Comparison of ENCODE assay signal across 8 mouse cellular contexts in the genomic region with DNA sequence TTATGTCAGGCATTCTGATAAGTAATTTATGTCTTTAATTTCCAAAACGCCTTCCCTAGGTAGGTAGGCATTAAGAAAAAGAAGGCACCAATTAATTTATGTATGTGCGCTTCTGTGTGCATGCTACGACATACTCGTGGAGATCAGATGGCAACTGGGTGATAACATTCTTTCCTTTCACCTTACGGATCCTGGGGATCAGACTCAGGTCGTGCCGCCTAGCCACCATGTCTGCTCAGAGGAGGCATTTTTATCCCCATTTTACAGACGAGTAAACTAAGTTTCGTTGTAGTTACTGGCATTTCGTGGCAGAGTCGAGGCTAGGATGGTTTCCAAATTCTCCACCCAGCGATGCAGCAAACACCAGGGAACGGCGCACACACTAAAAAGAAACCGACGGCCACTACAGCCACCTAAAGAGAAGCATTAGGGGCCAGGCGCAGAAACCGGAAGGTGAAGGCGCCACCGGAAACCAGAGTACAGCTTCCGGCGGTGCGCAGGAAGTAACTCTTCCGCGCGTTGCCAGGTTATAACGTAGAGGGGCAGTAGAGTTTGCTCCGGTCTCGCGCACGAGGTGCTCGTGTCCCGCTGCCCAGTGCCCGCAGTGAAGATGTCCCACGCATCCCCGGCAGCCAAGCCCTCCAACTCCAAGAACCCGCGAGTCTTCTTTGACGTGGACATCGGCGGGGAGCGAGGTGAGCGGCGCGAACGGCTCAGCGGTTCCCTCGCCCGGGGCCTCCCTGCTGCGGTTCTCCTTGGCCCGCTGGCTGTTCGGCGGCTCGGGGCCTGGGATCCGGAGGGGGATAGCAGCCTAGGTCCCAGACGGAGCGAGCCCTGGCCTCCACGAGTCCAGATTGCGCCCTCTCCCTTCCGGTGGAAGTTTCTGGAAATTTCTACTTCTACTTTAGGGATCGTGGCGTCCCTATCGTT. TPM values are rescaled to one million over a fixed set of nuclear protein-coding genes. Genes with fewer than 3 reads are reported as not detected.
DNase-seq lines count a peak whose midpoint lies in the region; ATAC-seq and TF ChIP-seq lines count a peak whose summit lies in the region.

Ppid (plus strand) TSS at position 480 of the 930 bp plus-strand sequence.

- peak within 1 kb of the TSS; percentile 98 for H3K4me3 ChIP-seq in ES-Bruce4 (ENCODE audit: low read depth, low read length)
- peak within 1 kb of the TSS; percentile 88 for H3K4me3 ChIP-seq in forebrain, embryonic 12.5 days (replicated peaks)
- peak within 1 kb of the TSS; percentile 68 for H3K4me3 ChIP-seq in lung, adult 2 months (replicated peaks; ENCODE audit: extremely low read depth, low read depth, low read length)
- H3K4me3 ChIP-seq in olfactory bulb, adult 2 months (ENCODE audit: insufficient read depth, low read depth, low read length), result peak within 1 kb of the TSS; percentile 88
- peak within 1 kb of the TSS; percentile 98 for H3K4me3 ChIP-seq in thymus, adult 2 months (ENCODE audit: control insufficient read depth, insufficient read depth, low read length)

- H3K9me3 ChIP-seq in ES-Bruce4 (replicated peaks; ENCODE audit: control insufficient read depth, insufficient read depth, low read length, poor library complexity, severe bottlenecking), result no peaks in the 10 kb centered on the region
- no peaks in the 10 kb centered on the region for H3K9me3 ChIP-seq in forebrain, embryonic 12.5 days

- DNase-seq in c-Kit-positive CD71-positive TER-119-positive erythroid progenitor cells, embryonic 14.5 days (ENCODE audit: low spot score), result peak; percentile 82
- DNase-seq in heart, postnatal 10 days, result peak; percentile 81 to 83
- DNase-seq in large intestine, adult 2 months (ENCODE audit: low read depth, low spot score), result peak; percentile 50
- peak; percentile 70 for DNase-seq in lung, adult 2 months
- DNase-seq in thymus, adult 2 months, result peak; percentile 74

- H3K27me3 ChIP-seq in ES-Bruce4 (ENCODE audit: control insufficient read depth, insufficient read depth, low read length, poor library complexity, severe bottlenecking), result no peaks in the 10 kb centered on the region
- H3K27me3 ChIP-seq in forebrain, embryonic 12.5 days, result no peaks in the 10 kb centered on the region
- no peaks in the 10 kb centered on the region for H3K27me3 ChIP-seq in thymus, adult 2 months (ENCODE audit: control insufficient read depth, insufficient read depth, low read length)

- no peaks in the 10 kb centered on the region for H3K4me1 ChIP-seq in ES-Bruce4 (ENCODE audit: control insufficient read depth, insufficient read depth, low read length)
- peaks cover 9% of the 10 kb centered on the region for H3K4me1 ChIP-seq in forebrain, embryonic 12.5 days
- peaks cover 3% of the 10 kb centered on the region; the same call in 1 of the 2 replicates for H3K4me1 ChIP-seq in lung, adult 2 months (ENCODE audit: control insufficient read depth, insufficient read depth, low read length)
- H3K4me1 ChIP-seq in olfactory bulb, adult 2 months (ENCODE audit: control insufficient read depth, insufficient read depth, low read length), result no peaks in the 10 kb centered on the region
- H3K4me1 ChIP-seq in thymus, adult 2 months (replicated peaks; ENCODE audit: control insufficient read depth, insufficient read depth, low read length), result no peaks in the 10 kb centered on the region

- peak within 1 kb of the TSS; percentile 91 for H3K9ac ChIP-seq in ES-Bruce4 (ENCODE audit: low read depth, poor library complexity, severe bottlenecking)
- peak within 1 kb of the TSS; percentile 85 for H3K9ac ChIP-seq in forebrain, embryonic 12.5 days

- TF ChIP-seq CTCF in ES-Bruce4 (IDR thresholded peaks at IDR 0.05; ENCODE audit: low read depth, low read length), result no peak
- TF ChIP-seq CTCF in lung, adult 2 months (IDR thresholded peaks at IDR 0.05; ENCODE audit: insufficient read depth, low read length), result no peak
- no peak for TF ChIP-seq CTCF in olfactory bulb, adult 2 months (IDR thresholded peaks at IDR 0.05; ENCODE audit: insufficient read depth, low read depth, low read length)
- 0 out of 2 replicates have a peak, but pooled peaks have one; percentile 36 for TF ChIP-seq CTCF in thymus, adult 2 months (IDR thresholded peaks at IDR 0.05; ENCODE audit: borderline replicate concordance, control insufficient read depth, extremely low read depth, insufficient read depth, low read length, poor library complexity)

- H3K27ac ChIP-seq in ES-Bruce4 (ENCODE audit: insufficient read depth, low read length), result peak within 1 kb of the TSS; percentile 58
- H3K27ac ChIP-seq in forebrain, embryonic 12.5 days, result peak within 1 kb of the TSS; percentile 78
- peak within 1 kb of the TSS; percentile 46; the same call in 1 of the 2 replicates for H3K27ac ChIP-seq in olfactory bulb, adult 2 months (ENCODE audit: insufficient read depth, low read depth, low read length)
- 0 out of 2 replicates have a peak within 1 kb of the TSS, but pooled peaks have one; percentile 17 for H3K27ac ChIP-seq in thymus, adult 2 months (ENCODE audit: control insufficient read depth, insufficient read depth, low read length)

- intact Hi-C loops in heart, postnatal 10 days (cut with DNase I), result no loop called here

- peak; percentile 72 for TF ChIP-seq POLR2A in ES-Bruce4 (IDR thresholded peaks at IDR 0.05; ENCODE audit: insufficient read depth, low read length)
- peak; percentile 73; the same call in 1 of the 2 replicates for TF ChIP-seq POLR2A in lung, adult 2 months (IDR thresholded peaks at IDR 0.05; ENCODE audit: borderline replicate concordance, extremely low read depth, low read depth, low read length)
- peak; percentile 57 for TF ChIP-seq POLR2A in olfactory bulb, adult 2 months (IDR thresholded peaks at IDR 0.05; ENCODE audit: insufficient read depth, low read depth, low read length)
- TF ChIP-seq POLR2A in thymus, adult 2 months (IDR thresholded peaks at IDR 0.05; ENCODE audit: control insufficient read depth, extremely low read depth, insufficient read depth, low read length, poor library complexity), result peak; percentile 76

- ATAC-seq in forebrain, embryonic 12.5 days (ENCODE audit: low FRiP score), result peak; percentile 86

- TF ChIP-seq EP300 in ES-Bruce4 (IDR thresholded peaks at IDR 0.05; ENCODE audit: insufficient read depth, low read depth, low read length), result no peak

- peaks cover 29% of the 10 kb centered on the region for H3K36me3 ChIP-seq in ES-Bruce4 (ENCODE audit: control insufficient read depth, insufficient read depth, low read length, poor library complexity, severe bottlenecking)
- H3K36me3 ChIP-seq in forebrain, embryonic 12.5 days (replicated peaks), result peaks cover 22% of the 10 kb centered on the region
- peaks cover 21% of the 10 kb centered on the region for H3K36me3 ChIP-seq in thymus, adult 2 months (ENCODE audit: control insufficient read depth, insufficient read depth, low read length)

- 3% methylated on average over 63 of the region's 63 CpGs for WGBS in forebrain, embryonic 12.5 days
- WGBS in large intestine, adult 2 months, result 3% methylated on average over 63 of the region's 63 CpGs
- WGBS in lung, adult 2 months, result 3% methylated on average over 63 of the region's 63 CpGs
- 3% methylated on average over 63 of the region's 63 CpGs for WGBS in olfactory bulb, adult 2 months
- 3% methylated on average over 63 of the region's 63 CpGs for WGBS in thymus, adult 2 months

- peak within 1 kb of the TSS; percentile 70 for H3K4me2 ChIP-seq in forebrain, embryonic 12.5 days

RNA-seq across cellular contexts. Expression of gene Ppid, which starts in this region (rescaled TPM):
- 288 and 297 TPM in 2 replicates for polyA plus RNA-seq in ES-Bruce4 (2011; ENCODE audit: insufficient read depth, insufficient read length, low read depth, missing spikeins)
- polyA plus RNA-seq in forebrain, embryonic 12.5 days (2016; fragmentation: Nextera tagmentation; extraction: Ambion mirVana), result 176 and 188 TPM in 2 replicates
- 10 to 100 TPM; 36.0 to 39.4 TPM for total RNA-seq in heart, postnatal 10 days (2021)
- polyA plus RNA-seq in large intestine, adult 2 months (2012; rRNA removed), result 7.2 and 7.4 TPM in 2 replicates
- polyA plus RNA-seq in lung, adult 2 months (2012; rRNA removed), result 5.8 and 9.1 TPM in 2 replicates
- not detected in 2 replicates for polyA plus RNA-seq in olfactory bulb, adult 2 months (2012; ENCODE audit: insufficient read depth, insufficient read length, low replicate concordance, missing spikeins)
- polyA plus RNA-seq in thymus, adult 2 months (2012; rRNA removed), result 14.5 and 15.6 TPM in 2 replicates

Comparison
In these comparisons a context has a peak if more than half of its experiments do, and no peak if none do; other contexts are left out.
1. Peak in every context shown above with its lines: DNase-seq, ATAC-seq, H3K4me3 ChIP-seq and H3K27ac ChIP-seq.
2. RNA of gene Ppid (polyA plus RNA-seq): 288 to 297 TPM in ES-Bruce4 and 176 to 188 TPM in forebrain, embryonic 12.5 days; 14.5 to 15.6 TPM in thymus, adult 2 months, 5.8 to 9.1 TPM in lung, adult 2 months, 7.2 to 7.4 TPM in large intestine, adult 2 months and not detected in olfactory bulb, adult 2 months; every median in the first group is over 10 times any median in the second.
3. H3K27ac ChIP-seq: peak in every context shown above with its lines; median percentile 78 in forebrain, embryonic 12.5 days; 58 in ES-Bruce4; 46 in olfactory bulb, adult 2 months; 17 in thymus, adult 2 months.